Mouse (Mus musculus): ENCODE results near the gene Dhh. TPM values are rescaled to one million over a fixed set of nuclear protein-coding genes. Genes with fewer than 3 reads are reported as not detected.
A peak's percentile ranks its signal among the peaks of the same experiment; 100 is the strongest.
"Not testable (repeated sequence)": the region's sequence is repeated elsewhere in the genome, so short reads cannot be mapped to it uniquely, and the experiment has no call there.

The Dhh gene
- polyA plus RNA-seq, 2 experiments: 0.08 TPM; not detected in 1

DNA sequence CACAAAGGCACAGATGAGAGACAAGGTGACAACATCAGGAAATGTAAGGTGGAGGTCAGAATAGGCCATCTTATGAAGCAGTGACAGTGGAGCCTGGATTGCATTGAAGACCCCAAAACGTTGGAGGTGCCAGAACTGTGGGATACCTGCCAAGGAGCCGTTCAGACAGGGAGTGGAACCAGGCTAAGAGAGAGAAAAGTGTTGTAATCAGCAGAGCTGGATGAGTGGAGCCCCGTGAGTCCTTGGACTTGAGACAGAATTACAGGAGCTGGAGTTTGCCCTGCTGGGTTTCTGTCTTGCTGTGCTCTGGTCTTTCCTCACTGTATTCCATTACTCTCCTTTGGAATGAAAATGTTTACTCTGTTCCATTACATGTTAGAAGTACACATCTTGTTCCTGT, 24.2 kb upstream of the Dhh start:
- WGBS (ENCODE audit: insufficient replicate concordance): 44% methylated on average over 3 of the region's 3 CpGs
- Histone ChIP-seq H3K27me3 (ENCODE audit: control insufficient read depth, insufficient read depth, low read length) (no peaks in the 10 kb centered on the region), H3K4me2 (ENCODE audit: low read depth) (no peak overlapping the region), H3K4me3 (ENCODE audit: insufficient read depth in 1 of 2, low read depth in 2 of 2, low read length in 2 of 2) (no peak overlapping the region), H3K4me1 (replicated peaks; ENCODE audit: control insufficient read depth in 2 of 2, insufficient read depth in 2 of 2, low read length in 1 of 2) (peaks cover 4 to 7% of the 10 kb centered on the region in 2 experiments; a peak in 3 of 4 replicates), H3K27ac (no peak overlapping the region), H3K9me3 (ENCODE audit: control insufficient read depth, low read length) (no peaks in the 10 kb centered on the region), H3K9ac (replicated peaks) (no peak overlapping the region), H3K36me3 (replicated peaks; ENCODE audit: control insufficient read depth, insufficient read depth, low read depth) (no peaks in the 10 kb centered on the region)
- TF ChIP-seq EP300 (IDR thresholded peaks at IDR 0.05; ENCODE audit: low read depth) (no peak), CTCF (IDR thresholded peaks at IDR 0.05; ENCODE audit: low read depth) (no peak)
- no peak for DNase-seq (ENCODE audit: low read depth in 3 of 3, low spot score in 3 of 3)
- no peak for ATAC-seq (ENCODE audit: insufficient read depth)

DNA sequence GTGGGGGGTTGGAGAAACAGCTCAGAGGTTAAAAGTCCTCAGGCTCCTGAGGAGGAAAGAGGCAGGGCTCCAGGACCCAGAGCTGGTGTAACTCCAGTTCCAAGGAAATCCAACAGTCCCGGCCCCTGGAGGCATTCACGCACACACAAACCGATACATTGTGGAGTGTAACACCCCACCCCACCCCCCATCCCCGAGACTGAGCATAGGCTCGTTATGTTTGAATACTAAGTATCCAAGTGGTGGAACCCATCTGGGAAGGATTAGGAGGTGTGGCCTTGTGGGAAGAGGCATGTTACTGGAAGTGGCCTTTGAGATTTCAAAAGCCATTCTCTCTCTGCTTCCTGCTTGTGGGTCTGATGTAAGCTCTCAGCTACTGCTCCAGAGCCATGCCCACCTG, 23.2 kb upstream of the Dhh start:
- no peak for DNase-seq (ENCODE audit: low read depth in 3 of 3, low spot score in 3 of 3)
- Histone ChIP-seq H3K9ac (replicated peaks) (no peak overlapping the region), H3K4me1 (replicated peaks; ENCODE audit: control insufficient read depth in 2 of 2, insufficient read depth in 2 of 2, low read length in 1 of 2) (peaks cover 10 to 12% of the 10 kb centered on the region in 2 experiments), H3K4me3 (ENCODE audit: insufficient read depth in 1 of 2, low read depth in 2 of 2, low read length in 2 of 2) (no peak overlapping the region), H3K27me3 (ENCODE audit: control insufficient read depth, insufficient read depth, low read length) (no peaks in the 10 kb centered on the region), H3K36me3 (replicated peaks; ENCODE audit: control insufficient read depth, insufficient read depth, low read depth) (no peaks in the 10 kb centered on the region), H3K4me2 (ENCODE audit: low read depth) (no peak overlapping the region), H3K9me3 (ENCODE audit: control insufficient read depth, low read length) (no peaks in the 10 kb centered on the region), H3K27ac (no peak overlapping the region)
- 66% methylated on average over 5 of the region's 5 CpGs for WGBS (ENCODE audit: insufficient replicate concordance)
- no peak for TF ChIP-seq CTCF (IDR thresholded peaks at IDR 0.05; ENCODE audit: low read depth)
- TF ChIP-seq EP300 (IDR thresholded peaks at IDR 0.05; ENCODE audit: low read depth): no peak
- no peak for ATAC-seq (ENCODE audit: insufficient read depth)

DNA sequence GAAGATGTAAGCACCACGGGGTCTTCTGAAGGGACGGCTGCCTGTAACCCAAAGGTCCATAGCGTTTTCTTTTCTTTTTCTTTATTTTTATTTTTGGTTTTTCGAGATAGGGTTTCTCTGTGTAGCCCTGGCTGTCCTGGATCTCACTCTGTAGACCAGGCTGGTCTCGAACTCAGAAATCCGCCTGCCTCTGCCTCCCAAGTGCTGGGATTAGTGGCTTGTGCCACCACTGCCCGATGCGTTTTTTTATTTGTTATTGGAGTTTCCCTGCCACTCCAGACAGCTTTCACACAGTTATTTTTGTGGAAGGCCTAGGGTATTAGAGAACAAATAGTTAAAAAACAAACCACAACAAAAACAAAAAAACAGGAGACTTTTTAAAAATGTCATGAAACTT, 20.2 kb upstream of the Dhh start:
- peak overlapping the region; percentile 72 for H3K9ac ChIP-seq (replicated peaks)
- not testable (repeated sequence) for H3K9me3 ChIP-seq (ENCODE audit: control insufficient read depth, low read length); H3K36me3 ChIP-seq (replicated peaks; ENCODE audit: control insufficient read depth, insufficient read depth, low read depth); DNase-seq (ENCODE audit: low read depth in 3 of 3, low spot score in 3 of 3); H3K27me3 ChIP-seq (ENCODE audit: control insufficient read depth, insufficient read depth, low read length); ATAC-seq (ENCODE audit: insufficient read depth)
- H3K4me2 ChIP-seq (ENCODE audit: low read depth): peak overlapping the region; percentile 98
- H3K4me3 ChIP-seq (ENCODE audit: insufficient read depth in 1 of 2, low read depth in 2 of 2, low read length in 2 of 2): peak overlapping the region; percentile 78 to 84
- 24% methylated on average over 8 of the region's 8 CpGs for WGBS (ENCODE audit: insufficient replicate concordance)
- peak overlapping the region; percentile 71 for H3K27ac ChIP-seq
- H3K4me1 ChIP-seq (replicated peaks; ENCODE audit: control insufficient read depth in 2 of 2, insufficient read depth in 2 of 2, low read length in 1 of 2): peaks cover 12 to 14% of the 10 kb centered on the region in 2 experiments

DNA sequence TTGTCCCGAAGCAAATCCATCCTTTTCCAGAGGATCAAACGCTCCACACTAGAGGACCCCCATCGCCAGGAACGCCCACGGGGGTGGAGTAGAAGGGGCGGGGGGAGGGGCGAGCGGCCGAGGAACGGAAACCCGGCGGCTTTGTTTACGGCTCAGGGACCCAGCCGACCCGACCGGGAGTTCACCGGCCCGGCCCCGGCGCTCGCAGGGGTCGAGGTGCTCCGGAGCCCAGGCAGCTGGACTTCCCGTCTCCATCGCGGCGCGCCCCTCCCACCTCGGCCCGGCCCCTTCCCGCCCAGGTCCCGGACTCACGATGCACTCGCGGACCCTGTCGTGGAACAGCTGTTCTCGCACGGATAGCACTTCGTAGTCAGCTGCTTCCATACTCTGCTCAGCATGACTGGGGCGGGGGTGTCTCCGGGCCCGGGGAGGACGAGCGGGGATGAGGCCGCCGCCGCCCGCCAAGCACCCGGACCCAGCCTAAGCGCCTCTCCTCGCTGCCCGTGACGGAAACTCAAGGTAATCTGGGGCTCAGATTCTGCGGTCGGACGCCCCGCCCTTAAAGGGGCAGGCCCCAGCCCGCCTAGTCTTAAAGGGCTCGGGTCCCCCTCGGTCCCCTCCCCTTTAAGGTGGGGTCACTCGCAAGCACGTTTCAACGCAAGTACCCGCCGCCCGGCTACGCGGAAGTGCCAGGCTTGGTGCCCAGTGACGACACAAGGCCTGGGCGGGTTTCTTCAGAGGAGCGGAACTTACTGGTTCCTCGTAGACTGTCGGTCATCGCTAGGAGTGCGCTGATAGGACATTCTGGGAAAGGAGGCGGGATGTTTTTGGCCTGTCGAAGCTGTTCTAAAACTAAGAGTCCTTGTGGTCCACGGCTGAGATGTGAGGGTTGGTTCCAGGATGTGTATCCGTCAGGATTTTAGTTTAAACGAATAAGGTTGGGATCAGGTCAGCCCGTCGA, 19.5 kb upstream of the Dhh start, which contains the start of gene Lmbr1l:
Gene Lmbr1l, minus strand, starts transcription at position 694 of the 961 bp plus-strand sequence.
- peak; percentile 99 for ATAC-seq (ENCODE audit: insufficient read depth)
- DNase-seq (ENCODE audit: low read depth in 3 of 3, low spot score in 3 of 3): peak; percentile 97 to 98 (median 98)
- WGBS (ENCODE audit: insufficient replicate concordance): under 1% methylated on average over 79 of the region's 82 CpGs
- H3K4me3 ChIP-seq (ENCODE audit: insufficient read depth in 1 of 2, low read depth in 2 of 2, low read length in 2 of 2): peak within 1 kb of the TSS; percentile 78 to 84
- H3K9me3 ChIP-seq (ENCODE audit: control insufficient read depth, low read length): no peaks in the 10 kb centered on the region
- H3K9ac ChIP-seq (replicated peaks): peak within 1 kb of the TSS; percentile 81
- H3K4me2 ChIP-seq (ENCODE audit: low read depth): peak within 1 kb of the TSS; percentile 98
- peaks cover 9 to 14% of the 10 kb centered on the region in 2 experiments for H3K4me1 ChIP-seq (replicated peaks; ENCODE audit: control insufficient read depth in 2 of 2, insufficient read depth in 2 of 2, low read length in 1 of 2)
- H3K36me3 ChIP-seq (replicated peaks; ENCODE audit: control insufficient read depth, insufficient read depth, low read depth): no peaks in the 10 kb centered on the region
- peak within 1 kb of the TSS; percentile 71 for H3K27ac ChIP-seq
- no peak for TF ChIP-seq CTCF (IDR thresholded peaks at IDR 0.05; ENCODE audit: low read depth)
- TF ChIP-seq EP300 (IDR thresholded peaks at IDR 0.05; ENCODE audit: low read depth): no peak
- H3K27me3 ChIP-seq (ENCODE audit: control insufficient read depth, insufficient read depth, low read length): no peaks in the 10 kb centered on the region

DNA sequence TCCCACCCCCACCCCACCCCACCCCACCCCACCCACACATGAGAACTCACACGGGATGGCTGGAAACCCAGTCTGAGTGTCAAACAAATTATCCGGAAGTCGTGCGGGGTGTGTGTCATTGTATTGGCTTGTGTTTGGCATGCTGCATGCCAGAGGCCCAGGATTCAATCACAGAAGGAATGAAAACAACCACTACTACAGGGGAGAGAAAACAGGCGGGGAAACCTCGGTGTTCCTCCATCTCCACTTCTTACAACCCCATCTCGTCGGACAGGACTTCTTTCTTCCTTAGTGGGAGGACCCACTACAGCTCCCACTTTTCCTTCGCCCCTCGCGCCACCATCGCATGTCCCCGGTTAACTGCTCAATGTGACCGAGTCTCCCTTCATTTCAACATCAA, 18.8 kb upstream of the Dhh start:
- H3K27ac ChIP-seq: no peak overlapping the region
- 2% methylated on average over 14 of the region's 14 CpGs for WGBS (ENCODE audit: insufficient replicate concordance)

More for the DNA sequence above, 18.8 kb upstream of the Dhh start:
- H3K9me3 ChIP-seq (ENCODE audit: control insufficient read depth, low read length): no peaks in the 10 kb centered on the region
- H3K4me3 ChIP-seq (ENCODE audit: insufficient read depth in 1 of 2, low read depth in 2 of 2, low read length in 2 of 2): peak overlapping the region; percentile 78 to 84
- no peak for ATAC-seq (ENCODE audit: insufficient read depth)
- peaks cover 9 to 14% of the 10 kb centered on the region in 2 experiments for H3K4me1 ChIP-seq (replicated peaks; ENCODE audit: control insufficient read depth in 2 of 2, insufficient read depth in 2 of 2, low read length in 1 of 2)
- no peak for TF ChIP-seq EP300 (IDR thresholded peaks at IDR 0.05; ENCODE audit: low read depth)
- H3K36me3 ChIP-seq (replicated peaks; ENCODE audit: control insufficient read depth, insufficient read depth, low read depth): no peaks in the 10 kb centered on the region
- H3K27me3 ChIP-seq (ENCODE audit: control insufficient read depth, insufficient read depth, low read length): no peaks in the 10 kb centered on the region
- DNase-seq (ENCODE audit: low read depth in 3 of 3, low spot score in 3 of 3): no peak
- H3K4me2 ChIP-seq (ENCODE audit: low read depth): peak overlapping the region; percentile 98
- H3K9ac ChIP-seq (replicated peaks): peak overlapping the region; percentile 81

Measured in liver, embryonic 14.5 days (tissue).